Mouse (Mus musculus) MEL (cell line): ENCODE measurements around the gene Pigb. TPM values are rescaled to one million over a fixed set of nuclear protein-coding genes. Genes with fewer than 3 reads are reported as not detected.
"Not testable (repeated sequence)": the region's sequence is repeated elsewhere in the genome, so short reads cannot be mapped to it uniquely, and the experiment has no call there.

Source experiments
- DNase-seq: peaks from one replicate; pipeline ENCODE4 v3.0.0; 2011; ENCODE audit warnings: low read depth, low spot score
- H3K27ac ChIP-seq: 2 replicates; pipeline ENCODE4 v1.5.1; 2012; ENCODE audit warnings: low read depth, mild to moderate bottlenecking, control low read depth, low read length, moderate library complexity; ENCODE audit not compliant: control insufficient read depth
- H3K27me3 ChIP-seq, 2 experiments: fragments of 150-350 bp in 1 of 2; sonication (generic) in 1 of 2; 2 replicates each; pipeline ENCODE4 v1.6.1; 2012; ENCODE audit warnings: low read length in 2 of 2, mild to moderate bottlenecking in 2 of 2, improper control_type of control experiment in 1 of 2, moderate library complexity in 1 of 2; ENCODE audit not compliant: insufficient read depth in 2 of 2, control insufficient read depth in 1 of 2
- H3K36me3 ChIP-seq, 2 experiments: 2 replicates each; pipeline ENCODE4 v1.6.1; 2012 to 2014; ENCODE audit warnings: low read length in 2 of 2, improper control_type of control experiment in 1 of 2, inconsistent platforms in 1 of 2, mild to moderate bottlenecking in 1 of 2; ENCODE audit not compliant: insufficient read depth in 2 of 2, control insufficient read depth in 1 of 2
- H3K4me1 ChIP-seq, 2 experiments: fragments of 150-350 bp in 1 of 2; sonication (generic) in 1 of 2; 2 replicates each; pipeline ENCODE4 v1.6.1; 2012; ENCODE audit warnings: low read length in 2 of 2, improper control_type of control experiment in 1 of 2, mild to moderate bottlenecking in 1 of 2; ENCODE audit not compliant: insufficient read depth in 2 of 2, control insufficient read depth in 1 of 2
- H3K4me3 ChIP-seq, 2 experiments: fragments of 150-350 bp in 1 of 2; sonication (generic) in 1 of 2; 2 replicates each; pipeline ENCODE4 v1.5.1; 2012; ENCODE audit warnings: low read depth in 2 of 2, low read length in 2 of 2, mild to moderate bottlenecking in 2 of 2, moderate library complexity in 2 of 2, control low read depth in 1 of 2, improper control_type of control experiment in 1 of 2; ENCODE audit not compliant: control insufficient read depth in 1 of 2, insufficient read depth in 1 of 2
- H3K79me2 ChIP-seq: 2 replicates; pipeline ENCODE4 v1.6.1; 2012; ENCODE audit warnings: mild to moderate bottlenecking, low read length, moderate library complexity; ENCODE audit not compliant: control insufficient read depth, poor library complexity, insufficient read depth
- H3K9ac ChIP-seq: 2 replicates; pipeline ENCODE4 v1.6.1; 2012; ENCODE audit warnings: low read depth, mild to moderate bottlenecking, control low read depth, low read length, moderate library complexity; ENCODE audit not compliant: control insufficient read depth, poor library complexity, severe bottlenecking
- H3K9me3 ChIP-seq: fragments of 150-350 bp; sonication (generic); replicated peaks from 2 replicates; pipeline ENCODE4 v1.6.1; 2012; ENCODE audit warnings: mild to moderate bottlenecking, low read length, improper control_type of control experiment, moderate library complexity; ENCODE audit not compliant: insufficient read depth
- CHD1 ChIP-seq: IDR thresholded peaks from 2 replicates; pipeline ENCODE4 v1.6.1; 2012; ENCODE audit warnings: low read depth, mild to moderate bottlenecking, inconsistent platforms, low read length, improper control_type of control experiment
- CHD2 ChIP-seq: IDR thresholded peaks from 2 replicates; pipeline ENCODE4 v1.6.1; 2011; ENCODE audit warnings: low read length, improper control_type of control experiment
- EP300 ChIP-seq, 2 experiments: IDR thresholded peaks; 2 replicates each; pipeline ENCODE4 v1.6.1; 2011; ENCODE audit warnings: improper control_type of control experiment in 2 of 2, low read length in 2 of 2, low read depth in 1 of 2, mild to moderate bottlenecking in 1 of 2
- ETS1 ChIP-seq: IDR thresholded peaks from 2 replicates; pipeline ENCODE4 v1.6.1; 2012; ENCODE audit warnings: low read depth, mild to moderate bottlenecking, inconsistent platforms, low read length, improper control_type of control experiment, moderate library complexity
- GABPA ChIP-seq: IDR thresholded peaks from 2 replicates; pipeline ENCODE4 v1.6.1; 2012; ENCODE audit warnings: low read depth, mild to moderate bottlenecking, inconsistent platforms, low read length, improper control_type of control experiment, moderate library complexity
- GATA1 ChIP-seq: IDR thresholded peaks from 2 replicates; pipeline ENCODE4 v1.6.1; 2011; ENCODE audit warnings: low read depth, low read length, improper control_type of control experiment
- JUND ChIP-seq: IDR thresholded peaks from 2 replicates; pipeline ENCODE4 v1.6.1; 2011; ENCODE audit warnings: low read depth, mild to moderate bottlenecking, improper control_type of control experiment, low read length
- MAX ChIP-seq: IDR thresholded peaks from 2 replicates; pipeline ENCODE4 v1.6.1; 2011; ENCODE audit warnings: low read length, improper control_type of control experiment
- MAZ ChIP-seq: IDR thresholded peaks from 2 replicates; pipeline ENCODE4 v1.6.1; 2012; ENCODE audit warnings: low read depth, mild to moderate bottlenecking, inconsistent platforms, low read length, improper control_type of control experiment
- POLR2AphosphoS2 ChIP-seq: IDR thresholded peaks from 2 replicates; pipeline ENCODE4 v1.6.1; 2011; ENCODE audit warnings: low read length, improper control_type of control experiment
- RAD21 ChIP-seq: IDR thresholded peaks from 2 replicates; pipeline ENCODE4 v1.6.1; 2011; ENCODE audit warnings: mild to moderate bottlenecking, low read depth, low read length, improper control_type of control experiment
- RCOR1 ChIP-seq: IDR thresholded peaks from 2 replicates; pipeline ENCODE4 v1.6.1; 2012; ENCODE audit warnings: low read depth, mild to moderate bottlenecking, inconsistent platforms, low read length, improper control_type of control experiment
- SMC3 ChIP-seq: IDR thresholded peaks from 2 replicates; pipeline ENCODE4 v1.6.1; 2011; ENCODE audit warnings: low read depth, low read length, improper control_type of control experiment
- TBP ChIP-seq: IDR thresholded peaks from 2 replicates; pipeline ENCODE4 v1.8.0; 2011; ENCODE audit warnings: low read depth, low read length, improper control_type of control experiment
- USF2 ChIP-seq, 2 experiments: IDR thresholded peaks; 2 replicates each; pipeline ENCODE4 v1.6.1; 2011 to 2012; ENCODE audit warnings: improper control_type of control experiment in 2 of 2, low read length in 2 of 2, borderline replicate concordance in 1 of 2, inconsistent platforms in 1 of 2, low read depth in 1 of 2, mild to moderate bottlenecking in 1 of 2; ENCODE audit not compliant: insufficient read depth in 1 of 2
- ZC3H11A ChIP-seq: IDR thresholded peaks from 2 replicates; pipeline ENCODE4 v1.6.1; 2012; ENCODE audit warnings: low read depth, mild to moderate bottlenecking, inconsistent platforms, low read length, improper control_type of control experiment
- ZKSCAN1 ChIP-seq: IDR thresholded peaks from 2 replicates; pipeline ENCODE4 v1.6.1; 2012; ENCODE audit warnings: low read depth, mild to moderate bottlenecking, inconsistent platforms, low read length, improper control_type of control experiment, moderate library complexity
- ZMIZ1 ChIP-seq: IDR thresholded peaks from 2 replicates; pipeline ENCODE4 v1.6.1; 2012; ENCODE audit warnings: low read depth, mild to moderate bottlenecking, inconsistent platforms, low read length, improper control_type of control experiment, moderate library complexity
- ZNF384 ChIP-seq: IDR thresholded peaks from 2 replicates; pipeline ENCODE4 v1.6.1; 2012; ENCODE audit warnings: low read depth, mild to moderate bottlenecking, inconsistent platforms, low read length, improper control_type of control experiment
- polyA plus RNA-seq, 2 experiments: library from polyadenylated mRNA; stranded (reverse) in 1 of 2; unstranded in 1 of 2; fragments of >175 nt in 1 of 2; fragments of >200 nt in 1 of 2; gene quantifications; 2 replicates each; pipeline versions ENCODE4 v1.2.1 to v1.2.4; 2012; ENCODE audit warnings: low replicate concordance in 2 of 2, low read depth in 1 of 2; ENCODE audit not compliant: insufficient read length in 2 of 2, insufficient read depth in 1 of 2, missing spikeins in 1 of 2
- total RNA-seq: library from RNA; depleted of rRNA; stranded (reverse); fragments of 300-350 nt; gene quantifications from 2 replicates; pipeline ENCODE4 v1.2.3, GENCODE M21; 2012

Gene Pigb
- total and polyA plus RNA-seq, 3 experiments = 3.7 to 12.0 TPM; not detected in 1

- H3K27me3 ChIP-seq = no peaks in the 10 kb centered on the region
- peaks cover 0 to 5% of the 10 kb centered on the region in 2 experiments for H3K4me1 ChIP-seq
- H3K79me2 ChIP-seq = no peaks in the 10 kb centered on the region
- no peak overlapping the region for H3K27ac ChIP-seq
- no peaks in the 10 kb centered on the region; a peak in 2 of 4 replicates for H3K36me3 ChIP-seq
- DNase-seq = no peak
- H3K4me3 ChIP-seq = no peak overlapping the region
- no peak overlapping the region for H3K9ac ChIP-seq
- TF ChIP-seq POLR2AphosphoS2 (no peak), ZNF384 (no peak), MAZ (no peak)
- TF ChIP-seq, all 39 proteins: peak for 0
- no peaks in the 10 kb centered on the region for H3K9me3 ChIP-seq
These were observed 39.7 kb upstream of the Pigb start for GRCm38 (mm10) chr9:73079801-73080325.

- not testable (repeated sequence) for H3K27ac ChIP-seq
These were observed 39.2 kb upstream of the Pigb start for GRCm38 (mm10) chr9:73079349-73079748.

GRCm38 (mm10) chr9:73073169-73073568 is 33.0 kb upstream of the Pigb start:
- Histone ChIP-seq H3K36me3 (peaks cover 0 to 23% of the 10 kb centered on the region in 2 experiments; a peak in 2 of 4 replicates), H3K27me3 (no peaks in the 10 kb centered on the region), H3K4me3 (no peak overlapping the region), H3K4me1 (peaks cover 15 to 30% of the 10 kb centered on the region in 2 experiments), H3K79me2 (no peaks in the 10 kb centered on the region), H3K9me3 (no peaks in the 10 kb centered on the region), H3K27ac (no peak overlapping the region), H3K9ac (no peak overlapping the region)
- no peak for DNase-seq
- TF ChIP-seq TBP (no peak), ZC3H11A (no peak), CHD2 (no peak), POLR2AphosphoS2 (no peak), RAD21 (no peak), GABPA (no peak), CHD1 (no peak), USF2 (IDR thresholded peaks at IDR 0.05; ENCODE audit: borderline replicate concordance in 1 of 2, insufficient read depth in 1 of 2, low read depth in 1 of 2, low read length in 2 of 2) (no peak), ZKSCAN1 (no peak), ZNF384 (no peak), EP300 (IDR thresholded peaks at IDR 0.05; ENCODE audit: low read depth in 1 of 2, low read length in 2 of 2) (no peak), GATA1 (no peak), JUND (no peak), MAX (no peak), ETS1 (no peak), ZMIZ1 (no peak), SMC3 (no peak), RCOR1 (no peak)

More at GRCm38 (mm10) chr9:73079349-73079748, 39.2 kb upstream of the Pigb start:
- not testable (repeated sequence) for H3K27me3 ChIP-seq, H3K4me3 ChIP-seq, H3K9ac ChIP-seq, H3K79me2 ChIP-seq, H3K9me3 ChIP-seq, DNase-seq, H3K4me1 ChIP-seq, H3K36me3 ChIP-seq
